Mouse (Mus musculus): ENCODE measurements around the gene Slc16a5.

DNA sequence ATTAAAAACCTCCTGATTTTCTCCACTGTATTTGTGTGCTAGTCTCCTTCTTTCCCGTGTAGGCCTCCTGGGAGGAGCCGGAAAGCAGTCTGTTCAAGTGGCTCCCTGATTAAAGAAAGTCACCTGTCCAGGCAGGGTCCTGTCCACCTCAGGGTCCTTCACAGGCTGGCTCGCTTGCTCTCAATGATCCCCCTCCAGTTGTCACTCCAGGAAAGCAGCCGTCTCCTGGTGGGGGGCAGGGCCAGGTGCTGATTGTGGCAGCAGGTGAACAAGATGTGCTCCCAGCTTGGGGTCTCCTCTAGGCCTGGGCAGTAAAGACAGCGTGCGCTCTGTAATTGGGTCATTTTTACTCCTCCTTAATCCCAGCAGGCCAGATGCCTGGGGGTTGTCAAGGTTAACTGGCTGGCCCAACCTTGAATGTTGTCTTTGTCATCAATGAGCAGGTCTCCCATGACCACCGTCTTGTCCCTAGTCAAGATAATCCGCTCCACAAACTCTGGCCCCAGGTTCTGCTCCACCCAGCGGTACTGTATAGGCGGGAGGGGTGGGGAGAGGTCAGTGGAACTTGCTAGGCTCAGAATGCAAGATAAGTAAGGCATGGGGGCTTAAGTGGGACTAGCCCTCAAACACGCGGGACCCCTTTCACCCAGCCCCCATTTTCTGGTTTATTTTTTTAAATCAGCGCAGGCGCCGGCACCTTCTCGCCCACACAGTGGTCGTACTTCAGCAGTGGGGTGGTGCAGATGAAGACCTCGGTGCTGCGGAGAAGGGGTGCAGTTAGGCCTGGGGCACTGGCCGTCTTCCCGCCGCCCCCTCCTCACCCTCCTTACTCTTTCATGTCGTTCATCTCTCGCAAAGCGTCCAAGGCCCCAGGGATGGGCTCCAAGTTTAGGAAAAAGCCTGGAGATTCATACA is 28.4 kb downstream of the Slc16a5 start:
- TF ChIP-seq CTCF (conservative IDR thresholded peaks at IDR 0.05; ENCODE audit: low read length), result no peak
- TF ChIP-seq NANOG (IDR thresholded peaks at IDR 0.05; ENCODE audit: borderline replicate concordance, low read length), result no peak
- no peak for TF ChIP-seq POU5F1 (IDR thresholded peaks at IDR 0.05; ENCODE audit: borderline replicate concordance, low read length)

All from E14TG2a.4 (cell line).